Mouse (Mus musculus) embryonic facial prominence, embryonic 11.5 days (tissue): ENCODE results near the gene Gss. TPM values are rescaled to one million over a fixed set of nuclear protein-coding genes. Genes with fewer than 3 reads are reported as not detected.

ENCODE experiments used
- ATAC-seq: fragments of 200-750 bp; cut with Nextera tagmentation; replicated peaks from 2 replicates; pipeline ENCODE4 v1.8.0; 2017; ENCODE audit warnings: low read depth; ENCODE audit not compliant: insufficient number of reproducible peaks, low FRiP score, low TSS enrichment
- DNase-seq: peaks from one replicate; pipeline ENCODE4 v3.0.0-alpha.2; 2015; ENCODE audit warnings: low spot score
- H3K27ac ChIP-seq: fragments of 300-500 bp; sonication (generic); replicated peaks from 2 replicates; pipeline ENCODE4 v1.5.1; 2014; ENCODE audit warnings: mild to moderate bottlenecking, low read depth, low read length, control low read depth
- H3K27me3 ChIP-seq: fragments of 300-500 bp; sonication (generic); 2 replicates; pipeline ENCODE4 v1.6.1; 2014; ENCODE audit warnings: mild to moderate bottlenecking, low read length, moderate library complexity, mixed read lengths; ENCODE audit not compliant: control insufficient read depth, insufficient read depth
- H3K36me3 ChIP-seq: fragments of 300-500 bp; sonication (generic); replicated peaks from 2 replicates; pipeline ENCODE4 v1.6.1; 2014; ENCODE audit warnings: low read depth, mild to moderate bottlenecking, low read length, moderate library complexity, mixed read lengths; ENCODE audit not compliant: control insufficient read depth, insufficient read depth
- H3K4me1 ChIP-seq: fragments of 300-500 bp; sonication (generic); 2 replicates; pipeline ENCODE4 v1.6.1; 2014; ENCODE audit warnings: low read length, mixed read lengths; ENCODE audit not compliant: control insufficient read depth, insufficient read depth
- H3K4me2 ChIP-seq: fragments of 300-500 bp; sonication (generic); 2 replicates; pipeline ENCODE4 v1.6.1; 2014; ENCODE audit warnings: low read depth, mild to moderate bottlenecking, control low read depth, low read length, moderate library complexity
- H3K4me3 ChIP-seq: fragments of 300-500 bp; sonication (generic); 2 replicates; pipeline ENCODE4 v1.5.1; 2014; ENCODE audit warnings: low read depth, low read length, control low read depth
- H3K9ac ChIP-seq: fragments of 300-500 bp; sonication (generic); replicated peaks from 2 replicates; pipeline ENCODE4 v1.6.1; 2014; ENCODE audit warnings: mild to moderate bottlenecking, control low read depth, low read length
- H3K9me3 ChIP-seq: fragments of 300-500 bp; sonication (generic); replicated peaks from 2 replicates; pipeline ENCODE4 v1.6.1; 2016; ENCODE audit warnings: mild to moderate bottlenecking, low read length, inconsistent platforms, mixed read lengths; ENCODE audit not compliant: control insufficient read depth
- WGBS: fragments of 180-500 bp; shearing (Covaris S2); extraction: QIAGEN DNeasy Blood & Tissue Kit; methylation state at CpG from one replicate; pipeline ENCODE4 v1.1.7; 2014; 5-methylcytosine and 5-hydroxymethylcytosine counted together
- polyA plus RNA-seq: library from polyadenylated mRNA; unstranded; fragments of >200 nt; fragmentation: Nextera tagmentation; extraction: Ambion mirVana; gene quantifications from 2 replicates; pipeline ENCODE4 v1.2.1, GENCODE M21; 2014

Gss gene
- polyA plus RNA-seq, 1 experiment from 2014 or later, result 24.3 TPM

- Histone ChIP-seq H3K9ac (no peak overlapping the region), H3K4me3 (no peak overlapping the region), H3K27ac (no peak overlapping the region), H3K9me3 (no peaks in the 10 kb centered on the region), H3K4me1 (no peaks in the 10 kb centered on the region; the same call in none of the 2 replicates), H3K4me2 (no peak overlapping the region), H3K27me3 (peaks cover 46% of the 10 kb centered on the region), H3K36me3 (peaks cover 9% of the 10 kb centered on the region)
- ATAC-seq, result no peak
- 63% methylated on average over 19 of the region's 19 CpGs for WGBS
- DNase-seq, result no peak
Observed at GRCm38 (mm10) chr2:155633121-155633520, 40.5 kb upstream of the Gss start.

GRCm38 (mm10) chr2:155632138-155632936 lies 39.7 kb upstream of the Gss start:
- H3K9ac ChIP-seq, result no peak overlapping the region
- no peaks in the 10 kb centered on the region; the same call in none of the 2 replicates for H3K4me1 ChIP-seq
- peaks cover 52% of the 10 kb centered on the region for H3K27me3 ChIP-seq
- no peak for DNase-seq
- H3K4me2 ChIP-seq, result no peak overlapping the region
- no peak for ATAC-seq
- H3K36me3 ChIP-seq, result peaks cover 9% of the 10 kb centered on the region; the same call in 1 of the 2 replicates
- 63% methylated on average over 30 of the region's 30 CpGs for WGBS
- H3K9me3 ChIP-seq, result no peaks in the 10 kb centered on the region
- no peak overlapping the region for H3K27ac ChIP-seq
- no peak overlapping the region for H3K4me3 ChIP-seq

GRCm38 (mm10) chr2:155630590-155631416 lies 38.2 kb upstream of the Gss start:
- Histone ChIP-seq H3K4me2 (no peak overlapping the region), H3K27ac (no peak overlapping the region), H3K4me3 (no peak overlapping the region), H3K27me3 (peaks cover 54% of the 10 kb centered on the region), H3K9me3 (no peaks in the 10 kb centered on the region), H3K4me1 (no peaks in the 10 kb centered on the region; the same call in none of the 2 replicates), H3K9ac (no peak overlapping the region), H3K36me3 (peaks cover 9% of the 10 kb centered on the region; the same call in 1 of the 2 replicates)
- 17% methylated on average over 43 of the region's 43 CpGs for WGBS
- ATAC-seq, result no peak
- no peak for DNase-seq

GRCm38 (mm10) chr2:155630153-155630552 lies 37.5 kb upstream of the Gss start:
- ATAC-seq (no peak), DNase-seq (peak; percentile 20)
- whole genome bisulfite sequencing, result 20% methylated on average over 20 of the region's 20 CpGs
- H3K4me1 ChIP-seq, result no peaks in the 10 kb centered on the region; the same call in none of the 2 replicates
- H3K9ac ChIP-seq, result no peak overlapping the region
- H3K9me3 ChIP-seq, result no peaks in the 10 kb centered on the region
- no peak overlapping the region for H3K4me3 ChIP-seq
- H3K27me3 ChIP-seq, result peaks cover 54% of the 10 kb centered on the region
- no peak overlapping the region for H3K27ac ChIP-seq
- no peak overlapping the region for H3K4me2 ChIP-seq
- H3K36me3 ChIP-seq, result peaks cover 9% of the 10 kb centered on the region; the same call in 1 of the 2 replicates

- Histone ChIP-seq H3K4me2 (peak overlapping the region; percentile 85), H3K27me3 (peaks cover 54% of the 10 kb centered on the region), H3K9ac (peak overlapping the region; percentile 51), H3K9me3 (no peaks in the 10 kb centered on the region), H3K4me3 (peak overlapping the region; percentile 29), H3K4me1 (no peaks in the 10 kb centered on the region; the same call in none of the 2 replicates), H3K27ac (no peak overlapping the region), H3K36me3 (peaks cover 1% of the 10 kb centered on the region; the same call in 1 of the 2 replicates)
- 0 out of 2 replicates have a peak, but pooled peaks have one; percentile 10 for ATAC-seq
- 2% methylated on average over 35 of the region's 35 CpGs for WGBS
- peak; percentile 63 for DNase-seq
Observed at GRCm38 (mm10) chr2:155629231-155629661, 36.6 kb upstream of the Gss start.

GRCm38 (mm10) chr2:155628519-155628918 lies 35.9 kb upstream of the Gss start:
- Histone ChIP-seq H3K9me3 (no peaks in the 10 kb centered on the region), H3K4me1 (no peaks in the 10 kb centered on the region; the same call in none of the 2 replicates), H3K4me2 (no peak overlapping the region; the same call in 1 of the 2 replicates), H3K27me3 (peaks cover 54% of the 10 kb centered on the region), H3K9ac (no peak overlapping the region), H3K4me3 (no peak overlapping the region), H3K27ac (no peak overlapping the region), H3K36me3 (no peaks in the 10 kb centered on the region; the same call in 1 of the 2 replicates)
- WGBS, result 62% methylated on average over 13 of the region's 13 CpGs
- DNase-seq (no peak), ATAC-seq (no peak)

- Histone ChIP-seq H3K27me3 (peaks cover 54% of the 10 kb centered on the region), H3K9ac (no peak overlapping the region), H3K4me3 (no peak overlapping the region), H3K36me3 (no peaks in the 10 kb centered on the region), H3K4me1 (no peaks in the 10 kb centered on the region; the same call in none of the 2 replicates), H3K4me2 (no peak overlapping the region), H3K27ac (no peak overlapping the region), H3K9me3 (no peaks in the 10 kb centered on the region)
- no peak for DNase-seq
- WGBS, result 78% methylated on average over 9 of the region's 9 CpGs
- ATAC-seq, result no peak
Observed at GRCm38 (mm10) chr2:155628112-155628511, 35.5 kb upstream of the Gss start.
